Comparison of ENCODE assay signal across 14 mouse cellular contexts in genomic region chr7:136838971-136839370, GRCm38 (mm10). TPM values are rescaled to one million over a fixed set of nuclear protein-coding genes. Genes with fewer than 3 reads are reported as not detected.
A peak's percentile ranks its signal among the peaks of the same experiment; 100 is the strongest.
DNase-seq lines count a peak whose midpoint lies in the region; ATAC-seq and TF ChIP-seq lines count a peak whose summit lies in the region.
"Had no signal": no experiment of that assay in that cellular context is flagged by ENCODE, and none has a peak within 500 bp of the region (broad histone marks: within the 10 kb centered on the region; RNA-seq: fewer than 3 reads in every experiment).

No protein-coding gene starts in this region.

- H3K4me2 ChIP-seq in limb, embryonic 14.5 days (replicated peaks; ENCODE audit: low read depth, low read length, severe bottlenecking), result no peak overlapping the region
- H3K4me2 ChIP-seq: forebrain, embryonic 13.5 days; heart, embryonic 13.5 days; liver, embryonic 13.5 days had no signal

- no peak for ATAC-seq in limb, embryonic 14.5 days (ENCODE audit: low FRiP score, low read depth)
- ATAC-seq: forebrain, embryonic 13.5 days had no signal

- no peaks in the 10 kb centered on the region for H3K27me3 ChIP-seq in limb, embryonic 14.5 days (ENCODE audit: control insufficient read depth, insufficient read depth, low read length)
- H3K27me3 ChIP-seq in limb, embryonic 10.5 days (ENCODE audit: low read depth, poor library complexity, severe bottlenecking), result 0 out of 2 replicates have a peak, but pooled peaks cover 14% of the 10 kb centered on the region
- H3K27me3 ChIP-seq: heart, embryonic 13.5 days; liver, embryonic 13.5 days had no signal

- H3K27ac ChIP-seq in limb, embryonic 14.5 days (replicated peaks; ENCODE audit: low read depth, low read length), result no peak overlapping the region
- no peak overlapping the region for H3K27ac ChIP-seq in limb, embryonic 10.5 days
- H3K27ac ChIP-seq: forebrain, embryonic 13.5 days; heart, embryonic 13.5 days; left cerebral cortex, adult 2 months; liver, embryonic 13.5 days had no signal

- H3K9ac ChIP-seq in limb, embryonic 14.5 days (ENCODE audit: low read depth, low read length, severe bottlenecking), result no peak overlapping the region
- H3K9ac ChIP-seq: forebrain, embryonic 13.5 days; heart, embryonic 13.5 days; liver, embryonic 13.5 days had no signal

- 44% methylated on average over 5 of the region's 5 CpGs for WGBS in limb, embryonic 14.5 days
- 77% methylated on average over 5 of the region's 5 CpGs for WGBS in limb, embryonic 10.5 days

- no peaks in the 10 kb centered on the region for H3K9me3 ChIP-seq in limb, embryonic 14.5 days (ENCODE audit: control insufficient read depth, low read length)
- H3K9me3 ChIP-seq in limb, embryonic 10.5 days (replicated peaks), result no peaks in the 10 kb centered on the region
- H3K9me3 ChIP-seq: forebrain, embryonic 13.5 days; heart, embryonic 13.5 days; liver, embryonic 13.5 days had no signal

- H3K4me3 ChIP-seq in limb, embryonic 14.5 days (replicated peaks; ENCODE audit: low read length), result no peak overlapping the region
- no peak overlapping the region for H3K4me3 ChIP-seq in limb, embryonic 10.5 days
- H3K4me3 ChIP-seq: forebrain, embryonic 13.5 days; heart, embryonic 13.5 days; left cerebral cortex, adult 2 months; liver, embryonic 13.5 days had no signal

- peaks cover 12% of the 10 kb centered on the region; the same call in 1 of the 2 replicates for H3K4me1 ChIP-seq in limb, embryonic 14.5 days (ENCODE audit: control insufficient read depth, insufficient read depth, low read length)
- peaks cover 23% of the 10 kb centered on the region for H3K4me1 ChIP-seq in limb, embryonic 10.5 days
- H3K4me1 ChIP-seq: liver, embryonic 13.5 days had no signal

- no peaks in the 10 kb centered on the region for H3K36me3 ChIP-seq in limb, embryonic 14.5 days (ENCODE audit: control insufficient read depth, insufficient read depth, low read length)
- no peaks in the 10 kb centered on the region for H3K36me3 ChIP-seq in limb, embryonic 10.5 days
- H3K36me3 ChIP-seq: heart, embryonic 13.5 days; liver, embryonic 13.5 days had no signal

- no peak for TF ChIP-seq POLR2A in limb, embryonic 14.5 days (IDR thresholded peaks at IDR 0.05; ENCODE audit: borderline replicate concordance, extremely low read depth, insufficient read depth, insufficient read length)

- peak; percentile 22 for DNase-seq in gastrocnemius, postnatal 25 days
- no peak for DNase-seq in gastrocnemius, postnatal 4 days (ENCODE audit: low spot score in 2 of 2)
- peak; percentile 8 for DNase-seq in limb, embryonic 14.5 days (ENCODE audit: low spot score)
- DNase-seq in limb, embryonic 10.5 days (ENCODE audit: low spot score), result no peak
- DNase-seq in heart, adult 8-10 months (ENCODE audit: low spot score), result peak; percentile 77
- DNase-seq in kidney, postnatal 36 days, result peak; percentile 2 to 14
- no peak for DNase-seq in urinary bladder, postnatal 4 days (ENCODE audit: low spot score in 2 of 2)
- DNase-seq: embryo, embryonic 11 days; liver, embryonic 13.5 days; spleen, adult 18-20 months; thymus, adult 2 months had no signal

RNA-seq across cellular contexts. Expression of gene Mgmt, which starts 55.4 kb away (rescaled TPM):
- total RNA-seq in gastrocnemius, postnatal 25 days (2021), result 1 to 10 TPM; 1.8 to 2.5 TPM
- 1 to 10 TPM; 3.0 to 3.9 TPM for total RNA-seq in gastrocnemius, postnatal 4 days (2021)
- 3.3 and 3.5 TPM in 2 replicates for polyA plus RNA-seq in limb, embryonic 14.5 days (2012; rRNA removed)
- 6.6 and 8.2 TPM in 2 replicates for polyA plus RNA-seq in limb, embryonic 14.5 days (2014; fragmentation: Nextera tagmentation; extraction: Ambion mirVana)
- polyA plus RNA-seq in limb, embryonic 10.5 days (2016; fragmentation: Nextera tagmentation; extraction: Ambion mirVana), result 4.2 and 4.5 TPM in 2 replicates
- 1 to 10 TPM; 4.8 to 6.6 (median 5.6) TPM for total RNA-seq in heart, adult 8-10 months (2022)

Comparison
In these comparisons a context has a peak if more than half of its experiments do, and no peak if none do; other contexts are left out.
1. DNase-seq: peak in gastrocnemius, postnatal 25 days (single experiment), limb, embryonic 14.5 days (single experiment), heart, adult 8-10 months (single experiment) and kidney, postnatal 36 days (2 of 2); none in gastrocnemius, postnatal 4 days (0 of 2), limb, embryonic 10.5 days (single experiment) and urinary bladder, postnatal 4 days (0 of 2).